Mouse (Mus musculus) embryonic facial prominence, embryonic 10.5 days (tissue): ENCODE measurements around the gene H2afx. TPM values are rescaled to one million over a fixed set of nuclear protein-coding genes. Genes with fewer than 3 reads are reported as not detected.
"Not testable (repeated sequence)": the region's sequence is repeated elsewhere in the genome, so short reads cannot be mapped to it uniquely, and the experiment has no call there.

Experiments used
- DNase-seq: peaks from one replicate; pipeline ENCODE4 v3.0.0-alpha.2; 2017; ENCODE audit warnings: low spot score
- H3K27ac ChIP-seq: fragments of 300-500 bp; sonication (generic); replicated peaks from 2 replicates; pipeline ENCODE4 v1.5.1; 2016; ENCODE audit warnings: mild to moderate bottlenecking
- H3K27me3 ChIP-seq: fragments of 300-500 bp; sonication (generic); replicated peaks from 2 replicates; pipeline ENCODE4 v1.6.1; 2016; ENCODE audit warnings: low read depth, mild to moderate bottlenecking; ENCODE audit not compliant: poor library complexity, severe bottlenecking
- H3K36me3 ChIP-seq: fragments of 300-500 bp; sonication (generic); replicated peaks from 2 replicates; pipeline ENCODE4 v1.6.1; 2016; ENCODE audit warnings: mild to moderate bottlenecking, moderate library complexity
- H3K4me1 ChIP-seq: fragments of 300-500 bp; sonication (generic); 2 replicates; pipeline ENCODE4 v1.6.1; 2016
- H3K4me3 ChIP-seq: fragments of 300-500 bp; sonication (generic); 2 replicates; pipeline ENCODE4 v1.5.1; 2016; ENCODE audit warnings: mild to moderate bottlenecking, moderate library complexity
- H3K9me3 ChIP-seq: fragments of 300-500 bp; sonication (generic); 2 replicates; pipeline ENCODE4 v1.6.1; 2016; ENCODE audit warnings: mild to moderate bottlenecking
- WGBS: fragments of 180-500 bp; shearing (Covaris S2); methylation state at CpG from one replicate; pipeline ENCODE4 v1.1.7; 2016; 5-methylcytosine and 5-hydroxymethylcytosine counted together
- polyA plus RNA-seq: library from polyadenylated mRNA; unstranded; fragments of >200 nt; fragmentation: Nextera tagmentation; extraction: Ambion mirVana; gene quantifications from 2 replicates; pipeline ENCODE4 v1.2.1, GENCODE M21; 2016

Gene H2afx
- polyA plus RNA-seq, 1 experiment from 2014 or later, result 615 TPM

GRCm38 (mm10) chr9:44336093-44336406, 1.6 kb downstream of the H2afx start:
- Histone ChIP-seq H3K27ac (peak overlapping the region; percentile 98), H3K36me3 (peaks cover 79% of the 10 kb centered on the region), H3K9me3 (peaks cover 6% of the 10 kb centered on the region), H3K4me3 (peak overlapping the region; percentile 99), H3K4me1 (peaks cover 16% of the 10 kb centered on the region), H3K27me3 (no peaks in the 10 kb centered on the region)
- 5% methylated on average over 5 of the region's 5 CpGs for WGBS
- DNase-seq, result no peak

DNA sequence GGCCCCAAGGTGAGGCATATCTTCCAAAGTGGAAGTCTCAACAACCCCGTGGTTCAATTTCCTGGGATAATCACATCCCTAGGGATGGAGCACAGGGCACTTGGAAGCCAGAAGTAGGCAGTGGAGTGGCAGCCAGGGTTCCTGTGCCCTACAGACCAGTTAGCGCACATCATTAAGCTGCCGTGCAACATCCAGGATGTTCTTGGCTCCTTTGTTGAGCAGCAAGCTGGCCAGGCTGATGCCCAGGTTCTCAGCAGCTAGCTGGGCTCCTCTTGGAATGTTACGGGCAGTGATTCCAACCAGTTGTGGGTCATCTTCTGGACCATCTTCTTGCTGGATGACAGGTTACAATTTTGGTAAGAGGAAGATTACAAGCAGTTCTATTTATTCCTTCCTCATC, 2.0 kb downstream of the H2afx start:
- not testable (repeated sequence) for H3K27me3 ChIP-seq, DNase-seq, H3K9me3 ChIP-seq
- H3K4me1 ChIP-seq, result peaks cover 16% of the 10 kb centered on the region
- peak overlapping the region; percentile 1; the same call in 1 of the 2 replicates for H3K27ac ChIP-seq
- WGBS, result 44% methylated on average over 4 of the region's 4 CpGs
- peaks cover 79% of the 10 kb centered on the region for H3K36me3 ChIP-seq
- peak overlapping the region; percentile 99 for H3K4me3 ChIP-seq

GRCm38 (mm10) chr9:44336964-44337363, 2.5 kb downstream of the H2afx start:
- H3K36me3 ChIP-seq, result peaks cover 79% of the 10 kb centered on the region
- peaks cover 6% of the 10 kb centered on the region for H3K9me3 ChIP-seq
- no peak for DNase-seq
- 79% methylated on average over 3 of the region's 3 CpGs for WGBS
- H3K4me1 ChIP-seq, result peaks cover 17% of the 10 kb centered on the region
- H3K27me3 ChIP-seq, result no peaks in the 10 kb centered on the region
- H3K4me3 ChIP-seq, result peak overlapping the region; percentile 99
- peak overlapping the region; percentile 1; the same call in 1 of the 2 replicates for H3K27ac ChIP-seq

GRCm38 (mm10) chr9:44337436-44338169, 3.1 kb downstream of the H2afx start:
- DNase-seq, result no peak
- no peaks in the 10 kb centered on the region for H3K27me3 ChIP-seq
- peaks cover 75% of the 10 kb centered on the region for H3K36me3 ChIP-seq
- H3K4me1 ChIP-seq, result peaks cover 23% of the 10 kb centered on the region
- no peak overlapping the region for H3K27ac ChIP-seq
- H3K9me3 ChIP-seq, result peaks cover 6% of the 10 kb centered on the region
- peak overlapping the region; percentile 99 for H3K4me3 ChIP-seq
- 68% methylated on average over 9 of the region's 9 CpGs for WGBS

DNA sequence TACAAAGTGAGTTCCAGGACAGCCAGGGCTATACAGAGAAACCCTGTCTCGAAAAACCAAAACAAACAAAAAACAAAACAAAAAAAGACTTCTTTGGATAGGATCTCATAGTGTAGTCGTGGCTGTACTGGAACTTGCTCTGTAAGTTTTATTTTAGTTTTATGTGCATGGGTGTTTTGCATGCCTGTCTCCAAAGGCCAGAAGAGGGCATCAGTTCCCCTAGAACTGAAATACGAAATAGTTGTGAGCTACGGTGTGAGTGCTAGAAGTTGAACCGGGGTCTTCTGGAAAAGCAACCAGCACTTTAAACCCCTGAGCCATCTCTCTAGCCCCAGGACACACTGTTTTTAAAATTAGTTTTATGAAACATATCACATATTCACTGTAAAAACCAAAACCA, 4.1 kb downstream of the H2afx start:
- H3K36me3 ChIP-seq, result peaks cover 66% of the 10 kb centered on the region
- H3K4me3 ChIP-seq, result 0 out of 2 replicates have a peak overlapping the region, but pooled peaks have one; percentile 25
- peaks cover 4% of the 10 kb centered on the region for H3K9me3 ChIP-seq
- DNase-seq, result no peak
- 90% methylated on average over 5 of the region's 5 CpGs for whole genome bisulfite sequencing
- H3K27me3 ChIP-seq, result no peaks in the 10 kb centered on the region
- no peak overlapping the region for H3K27ac ChIP-seq
- peaks cover 33% of the 10 kb centered on the region for H3K4me1 ChIP-seq

DNA sequence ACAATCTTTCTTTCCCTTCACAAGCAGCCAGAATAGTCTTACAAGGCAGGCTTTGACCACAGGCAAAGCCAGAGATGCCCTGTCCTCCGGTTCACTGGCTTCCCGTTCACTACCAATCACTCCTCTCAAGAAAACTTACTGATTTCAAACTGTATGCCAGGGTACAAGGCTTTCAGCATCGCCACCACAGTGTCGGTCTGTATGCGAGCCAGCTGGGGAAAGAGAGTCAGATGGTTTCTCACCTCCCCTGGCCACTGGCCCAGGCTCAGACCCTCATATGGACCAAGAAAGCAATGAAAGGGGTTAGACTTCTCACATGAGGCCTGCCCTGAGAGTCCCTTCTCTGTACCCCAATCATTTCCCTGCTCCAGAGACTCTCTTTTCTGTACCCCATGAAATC, 7.0 kb downstream of the H2afx start:
- Histone ChIP-seq H3K27ac (peak overlapping the region; percentile 48), H3K4me3 (peak overlapping the region; percentile 91), H3K9me3 (no peaks in the 10 kb centered on the region), H3K4me1 (peaks cover 38% of the 10 kb centered on the region), H3K27me3 (no peaks in the 10 kb centered on the region), H3K36me3 (peaks cover 67% of the 10 kb centered on the region)
- 91% methylated on average over 5 of the region's 5 CpGs for WGBS
- DNase-seq, result no peak

GRCm38 (mm10) chr9:44342173-44342572, 7.7 kb downstream of the H2afx start:
- H3K36me3 ChIP-seq, result peaks cover 67% of the 10 kb centered on the region
- no peaks in the 10 kb centered on the region for H3K27me3 ChIP-seq
- H3K4me3 ChIP-seq, result peak overlapping the region; percentile 91
- no peaks in the 10 kb centered on the region for H3K9me3 ChIP-seq
- no peak for DNase-seq
- H3K4me1 ChIP-seq, result peaks cover 31% of the 10 kb centered on the region
- WGBS, result 85% methylated on average over 3 of the region's 3 CpGs
- H3K27ac ChIP-seq, result peak overlapping the region; percentile 48; the same call in 1 of the 2 replicates

DNA sequence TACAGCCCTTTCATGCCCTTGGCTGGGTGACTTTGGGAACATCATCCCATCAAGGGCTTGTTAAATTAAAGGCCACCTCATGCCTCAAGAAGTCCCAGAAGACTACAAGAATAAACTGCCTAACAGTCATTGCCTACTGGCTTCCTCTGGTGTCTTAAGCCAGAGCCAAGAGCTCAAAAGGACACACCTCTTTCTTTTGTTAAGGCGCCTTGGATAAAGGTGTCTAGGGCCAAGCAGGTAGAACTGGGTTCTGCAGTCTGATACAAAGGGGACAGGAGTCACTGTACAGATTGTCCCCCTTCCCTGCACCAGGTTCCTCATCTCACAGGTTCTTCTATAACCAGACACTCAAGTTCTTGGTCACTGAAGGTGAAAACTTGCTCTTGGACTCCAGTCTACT, 8.1 kb downstream of the H2afx start:
- Histone ChIP-seq H3K9me3 (no peaks in the 10 kb centered on the region), H3K4me3 (peak overlapping the region; percentile 91), H3K27me3 (no peaks in the 10 kb centered on the region), H3K36me3 (peaks cover 67% of the 10 kb centered on the region), H3K4me1 (peaks cover 27% of the 10 kb centered on the region), H3K27ac (peak overlapping the region; percentile 99)
- DNase-seq, result no peak
- WGBS, result 89% methylated on average over 1 of the region's 1 CpGs

GRCm38 (mm10) chr9:44343290-44343689, 8.8 kb downstream of the H2afx start:
- no peaks in the 10 kb centered on the region for H3K9me3 ChIP-seq
- H3K4me3 ChIP-seq, result peak overlapping the region; percentile 91
- peaks cover 23% of the 10 kb centered on the region for H3K4me1 ChIP-seq
- H3K27ac ChIP-seq, result peak overlapping the region; percentile 99
- WGBS, result 11% methylated on average over 6 of the region's 6 CpGs
- peaks cover 67% of the 10 kb centered on the region for H3K36me3 ChIP-seq
- no peaks in the 10 kb centered on the region for H3K27me3 ChIP-seq
- DNase-seq, result no peak

GRCm38 (mm10) chr9:44343781-44344421, 9.4 kb downstream of the H2afx start, which contains the start of gene Hmbs:
Hmbs (minus strand) TSS chr9:44344228.
- peaks cover 67% of the 10 kb centered on the region for H3K36me3 ChIP-seq
- under 1% methylated on average over 39 of the region's 39 CpGs for WGBS
- H3K4me3 ChIP-seq, result peak within 1 kb of the TSS; percentile 91
- peak; percentile 94 for DNase-seq
- H3K27ac ChIP-seq, result peak within 1 kb of the TSS; percentile 99
- no peaks in the 10 kb centered on the region for H3K9me3 ChIP-seq
- no peaks in the 10 kb centered on the region for H3K27me3 ChIP-seq
- peaks cover 23% of the 10 kb centered on the region for H3K4me1 ChIP-seq

DNA sequence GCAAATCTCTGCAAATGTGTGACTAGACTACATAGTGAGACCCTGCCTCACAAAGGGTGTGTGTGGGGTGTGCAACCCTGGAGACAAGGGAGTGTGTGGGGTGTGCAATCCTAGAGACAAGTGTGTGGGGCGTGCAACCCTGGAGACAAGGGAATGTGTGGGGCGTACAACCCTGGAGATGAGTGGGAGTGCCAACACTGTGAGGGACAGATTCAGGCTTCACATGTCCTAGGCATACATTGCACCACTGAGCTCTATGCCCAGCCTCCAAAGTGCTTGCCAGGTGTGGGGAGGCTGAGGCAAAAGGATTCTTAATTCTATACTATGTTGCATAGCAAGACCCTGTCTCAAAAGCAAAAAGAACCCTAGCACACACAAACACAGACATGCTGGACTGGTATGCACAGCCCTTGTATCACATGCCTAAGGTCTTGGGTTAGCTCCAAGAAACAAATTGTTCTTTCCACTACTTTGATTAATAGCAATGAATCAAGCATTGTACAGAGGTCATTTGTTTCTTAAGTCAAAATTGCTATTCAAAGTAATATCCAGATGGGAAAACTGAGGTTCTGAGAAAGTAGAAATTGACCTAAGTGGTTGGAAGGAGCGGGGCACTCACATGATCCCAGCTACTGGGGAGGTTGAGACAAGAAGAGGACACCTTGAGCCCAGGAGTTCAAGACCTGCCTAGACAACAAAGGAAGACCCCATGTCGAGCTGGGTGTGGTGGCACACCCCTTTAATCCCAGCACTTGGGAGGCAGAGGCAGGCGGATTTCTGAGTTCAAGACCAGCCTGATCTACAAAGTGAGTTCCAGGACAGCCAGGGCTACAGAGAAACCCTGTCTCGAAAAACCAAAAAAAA, 11.3 kb downstream of the H2afx start:
- H3K27ac ChIP-seq, result no peak overlapping the region
- H3K27me3 ChIP-seq, result no peaks in the 10 kb centered on the region
- H3K36me3 ChIP-seq, result peaks cover 69% of the 10 kb centered on the region
- peaks cover 23% of the 10 kb centered on the region for H3K4me1 ChIP-seq
- no peak for DNase-seq
- no peaks in the 10 kb centered on the region for H3K9me3 ChIP-seq
- H3K4me3 ChIP-seq, result no peak overlapping the region
- WGBS, result 87% methylated on average over 6 of the region's 6 CpGs

GRCm38 (mm10) chr9:44347166-44347565, 12.7 kb downstream of the H2afx start:
- no peak for DNase-seq
- 90% methylated on average over 9 of the region's 9 CpGs for WGBS
- no peak overlapping the region for H3K4me3 ChIP-seq
- H3K27ac ChIP-seq, result no peak overlapping the region
- H3K36me3 ChIP-seq, result peaks cover 69% of the 10 kb centered on the region
- peaks cover 20% of the 10 kb centered on the region for H3K4me1 ChIP-seq
- no peaks in the 10 kb centered on the region for H3K9me3 ChIP-seq
- no peaks in the 10 kb centered on the region for H3K27me3 ChIP-seq
